Mouse (Mus musculus) cerebellum, adult 9-10 months (tissue): Measurements from ENCODE around the gene Wdtc1.
A peak's percentile ranks its signal among the peaks of the same experiment; 100 is the strongest.

Experiments
- DNase-seq: peaks from one replicate; pipeline ENCODE4 v3.0.0; 2022

Gene Wdtc1

GRCm38 (mm10) chr4:133375812-133376577 is 22.7 kb upstream of the Wdtc1 start:
- DNase-seq = peak; percentile 45

GRCm38 (mm10) chr4:133374011-133374410 is 20.7 kb upstream of the Wdtc1 start:
- peak; percentile 33 for DNase-seq

- DNase-seq = peak; percentile 59
Measured at GRCm38 (mm10) chr4:133372278-133372665, 19.0 kb upstream of the Wdtc1 start.

GRCm38 (mm10) chr4:133371621-133372277 is 18.5 kb upstream of the Wdtc1 start:
- no peak for DNase-seq

- DNase-seq = peak; percentile 66
Measured at GRCm38 (mm10) chr4:133370298-133371274, 17.3 kb upstream of the Wdtc1 start.

- peak; percentile 94 for DNase-seq
Measured at GRCm38 (mm10) chr4:133369553-133370297, 16.4 kb upstream of the Wdtc1 start, which contains the start of gene Slc9a1. Gene Slc9a1, plus strand, starts transcription at chr4:133369706.

- DNase-seq = no peak
Measured at GRCm38 (mm10) chr4:133354641-133355040, 1.4 kb upstream of the Wdtc1 start.

GRCm38 (mm10) chr4:133352797-133353196 is 484 bp downstream of the Wdtc1 start:
- DNase-seq = no peak

GRCm38 (mm10) chr4:133348051-133348775 is 5.1 kb downstream of the Wdtc1 start:
- no peak for DNase-seq

- DNase-seq = no peak
Measured at GRCm38 (mm10) chr4:133347624-133348023, 5.7 kb downstream of the Wdtc1 start.

GRCm38 (mm10) chr4:133346577-133346976 is 6.7 kb downstream of the Wdtc1 start:
- no peak for DNase-seq

GRCm38 (mm10) chr4:133345702-133346101 is 7.6 kb downstream of the Wdtc1 start:
- no peak for DNase-seq

GRCm38 (mm10) chr4:133344112-133344511 is 9.2 kb downstream of the Wdtc1 start:
- peak; percentile 55 for DNase-seq

- DNase-seq = no peak
Measured at GRCm38 (mm10) chr4:133340217-133340616, 13.1 kb downstream of the Wdtc1 start.

- DNase-seq = peak; percentile 99
Measured at GRCm38 (mm10) chr4:133339148-133339749, 14.0 kb downstream of the Wdtc1 start.

- peak; percentile 52 for DNase-seq
Measured at GRCm38 (mm10) chr4:133338521-133339095, 14.7 kb downstream of the Wdtc1 start.

- DNase-seq = no peak
Measured at GRCm38 (mm10) chr4:133337833-133338520, 15.3 kb downstream of the Wdtc1 start.

GRCm38 (mm10) chr4:133333306-133333705 is 20.0 kb downstream of the Wdtc1 start:
- no peak for DNase-seq

GRCm38 (mm10) chr4:133330296-133330695 is 23.0 kb downstream of the Wdtc1 start:
- DNase-seq = no peak

- DNase-seq = no peak
Measured at GRCm38 (mm10) chr4:133328129-133328528, 25.2 kb downstream of the Wdtc1 start.
